Mouse (Mus musculus): Measurements from ENCODE around the gene Comp.

The Comp gene

DNA sequence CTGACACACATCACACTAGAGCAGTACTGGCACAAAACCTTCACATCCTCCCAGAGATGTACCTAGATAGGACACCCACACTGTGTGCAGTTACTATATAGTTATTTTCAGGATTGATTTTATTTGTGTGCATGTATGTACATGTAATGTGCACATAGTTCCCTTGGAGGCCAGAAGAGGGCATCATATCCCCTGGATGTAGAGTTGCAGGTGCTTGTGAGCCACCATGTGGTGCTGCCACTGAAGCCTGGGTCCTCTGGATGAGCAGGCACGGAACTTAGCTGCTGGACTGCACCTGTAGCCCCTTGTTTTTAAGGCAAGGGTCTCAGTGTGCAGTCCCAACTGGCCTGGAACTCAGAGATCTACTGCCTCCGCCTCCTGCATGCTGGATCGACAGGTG, 30.9 kb downstream of the Comp start:
- no peak for DNase-seq

DNA sequence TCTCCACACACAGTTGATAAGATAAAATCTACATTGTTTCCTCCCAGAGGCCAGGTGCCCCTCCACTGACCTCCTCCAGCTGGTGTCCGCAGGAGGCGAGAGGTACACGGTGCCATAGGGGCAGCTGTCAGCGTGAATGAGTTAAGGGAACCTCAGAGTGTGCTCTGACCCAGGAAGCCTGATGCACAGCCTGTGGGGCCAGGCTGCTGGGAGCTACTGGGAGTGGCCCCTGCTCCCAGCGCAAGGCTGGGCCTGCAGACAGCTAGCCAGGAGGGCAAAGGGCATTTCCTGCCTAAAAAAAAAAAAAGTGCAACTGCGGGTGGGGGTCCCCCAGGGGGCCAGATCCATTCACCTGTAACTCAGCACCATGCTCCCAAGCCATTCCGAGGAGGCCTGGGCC, 31.8 kb downstream of the Comp start:
- no peak for DNase-seq

DNA sequence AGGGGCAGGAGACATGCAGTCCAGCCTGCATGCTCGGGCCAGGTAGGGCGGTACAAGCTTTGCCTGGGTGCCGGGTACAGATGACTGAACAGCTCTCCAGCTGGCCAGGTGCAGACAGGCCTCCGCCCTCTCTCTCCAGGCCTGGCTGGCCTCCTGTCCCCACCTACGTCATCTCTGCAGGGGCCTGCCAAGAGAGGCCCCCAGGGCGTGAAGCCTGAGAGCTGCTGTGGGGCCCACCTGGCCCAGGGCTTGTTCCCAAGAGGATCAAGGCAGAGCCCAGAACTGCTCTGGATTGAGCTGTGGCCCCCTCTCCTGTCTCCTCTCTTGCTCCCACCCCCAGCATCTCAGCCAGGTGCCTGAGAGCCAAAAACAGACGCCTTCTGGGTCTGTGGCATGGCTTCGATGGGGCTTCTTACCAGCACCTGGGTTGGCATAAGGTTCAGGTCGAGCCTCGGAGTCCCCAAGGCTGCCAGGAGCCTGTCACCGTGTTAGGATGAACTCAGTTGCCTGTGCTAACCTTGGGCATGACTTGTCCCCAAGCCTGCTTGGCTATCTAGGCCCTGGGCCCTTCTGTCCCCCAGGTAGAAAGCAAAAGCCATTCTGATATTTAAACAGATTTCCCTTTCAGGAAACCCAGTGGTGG, 33.2 kb downstream of the Comp start:
- DNase-seq, result peak in 1 of 2 experiments; percentile 45

DNA sequence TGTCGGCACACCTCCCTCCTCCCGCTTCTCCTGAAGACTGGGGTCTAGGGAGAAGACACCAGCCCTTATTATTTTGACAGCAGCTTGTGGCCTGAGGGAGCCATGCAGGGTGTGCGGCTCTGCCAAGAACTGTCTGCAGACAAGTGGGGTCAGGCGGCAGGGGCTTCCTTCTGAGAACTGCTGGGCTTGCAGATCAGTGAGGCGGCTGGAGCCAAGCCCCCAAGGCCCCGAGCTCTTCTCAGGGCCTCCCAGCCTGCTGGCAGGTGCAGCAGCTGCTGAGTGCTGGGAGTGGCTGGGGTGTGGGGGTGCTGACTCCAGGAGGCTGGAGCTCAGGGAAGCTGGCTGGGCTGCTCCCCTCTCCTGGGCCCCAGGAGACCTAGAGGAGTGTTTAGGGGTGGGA, 34.9 kb downstream of the Comp start:
- DNase-seq, result peak in 1 of 2 experiments; percentile 55

DNA sequence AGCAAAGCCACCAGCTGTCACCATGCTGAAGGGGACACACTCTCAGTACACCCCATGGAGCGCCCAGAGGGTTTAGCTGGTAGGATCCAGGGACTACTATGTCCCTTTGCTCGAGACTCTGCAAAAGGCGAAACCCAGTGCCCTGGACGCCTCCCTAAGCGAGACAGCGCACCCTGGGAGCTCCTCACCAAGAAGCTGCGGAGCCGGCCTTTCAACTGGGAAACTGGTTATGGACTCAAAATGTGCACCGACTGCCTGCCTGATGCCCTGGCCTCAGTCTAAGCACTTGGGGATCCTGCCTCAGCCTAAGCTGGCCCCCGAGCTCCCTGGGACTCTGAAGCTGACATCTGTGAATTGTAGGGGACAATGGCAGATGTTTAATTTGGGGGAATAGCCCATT, 35.7 kb downstream of the Comp start:
- DNase-seq, result no peak

DNA sequence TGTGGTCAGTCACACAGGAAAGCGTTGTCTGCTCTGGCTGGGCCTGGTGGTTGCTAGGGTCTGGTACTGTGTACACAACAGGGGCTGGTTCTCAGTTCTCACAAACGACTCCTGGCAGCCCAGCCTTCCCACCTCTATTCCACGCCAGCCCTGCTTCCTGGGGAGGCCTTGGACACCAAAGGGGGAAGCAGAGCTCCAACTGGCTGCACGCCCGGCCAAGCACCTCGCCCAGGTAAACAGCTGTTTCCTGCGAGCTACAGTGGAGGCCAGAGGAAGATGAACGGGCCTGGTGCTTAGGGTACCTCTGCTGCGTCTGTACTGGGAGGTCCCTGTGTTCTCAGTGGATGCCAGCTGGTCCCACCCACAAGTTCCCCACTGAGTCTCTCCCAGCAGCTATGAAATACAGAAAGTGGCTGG, 36.1 kb downstream of the Comp start:
- peak; percentile 54 to 58 for DNase-seq

DNA sequence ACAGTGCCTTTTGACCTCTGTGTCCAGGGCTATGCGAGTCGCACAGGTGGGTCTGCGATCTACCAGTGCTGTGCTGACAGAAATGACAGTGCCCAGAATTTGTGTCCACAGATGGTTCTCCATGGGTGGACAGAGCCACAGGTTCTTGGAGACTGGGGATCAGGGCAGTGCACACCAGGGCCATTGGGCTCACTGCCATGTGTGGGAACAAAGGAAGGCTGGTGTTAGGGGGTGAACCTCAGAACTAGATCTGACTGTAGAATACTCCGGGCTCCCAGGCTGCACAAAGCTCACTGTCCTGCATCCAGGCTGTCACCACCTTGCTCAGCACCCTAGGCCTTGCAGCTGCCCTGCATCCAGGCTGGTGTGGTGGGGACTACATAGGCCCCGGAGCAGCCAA, 36.9 kb downstream of the Comp start:
- DNase-seq, result peak in 1 of 2 experiments; percentile 43

DNA sequence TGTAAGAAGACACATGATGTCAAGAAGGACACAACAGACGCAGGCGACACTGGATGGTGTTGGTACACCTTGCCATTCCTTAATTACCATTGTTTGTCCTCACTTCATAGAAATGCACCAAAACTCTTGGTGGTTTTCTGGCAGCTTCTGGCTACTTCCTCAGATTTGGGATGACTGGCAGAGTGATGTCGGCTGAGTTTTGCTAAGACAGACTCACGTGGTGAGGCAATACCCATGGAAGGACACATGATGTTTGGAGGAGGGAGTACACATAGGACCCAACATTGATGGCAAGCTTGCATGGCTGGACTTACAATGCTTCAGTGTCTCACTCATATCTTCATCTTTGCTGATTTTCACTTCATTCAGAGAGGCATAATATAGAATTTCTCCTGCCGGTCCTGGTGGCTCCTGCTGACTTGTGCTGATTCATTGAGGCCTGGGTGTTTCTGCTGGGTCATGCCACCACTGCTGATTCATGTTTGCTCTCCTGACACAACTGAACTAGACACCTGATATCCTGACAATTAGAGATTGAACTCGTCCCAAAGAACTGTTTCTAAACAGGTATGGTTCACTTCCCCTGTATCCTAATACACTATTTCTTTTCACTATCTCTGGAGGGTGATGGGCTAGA, 41.1 kb downstream of the Comp start:
- DNase-seq, result no peak

DNA sequence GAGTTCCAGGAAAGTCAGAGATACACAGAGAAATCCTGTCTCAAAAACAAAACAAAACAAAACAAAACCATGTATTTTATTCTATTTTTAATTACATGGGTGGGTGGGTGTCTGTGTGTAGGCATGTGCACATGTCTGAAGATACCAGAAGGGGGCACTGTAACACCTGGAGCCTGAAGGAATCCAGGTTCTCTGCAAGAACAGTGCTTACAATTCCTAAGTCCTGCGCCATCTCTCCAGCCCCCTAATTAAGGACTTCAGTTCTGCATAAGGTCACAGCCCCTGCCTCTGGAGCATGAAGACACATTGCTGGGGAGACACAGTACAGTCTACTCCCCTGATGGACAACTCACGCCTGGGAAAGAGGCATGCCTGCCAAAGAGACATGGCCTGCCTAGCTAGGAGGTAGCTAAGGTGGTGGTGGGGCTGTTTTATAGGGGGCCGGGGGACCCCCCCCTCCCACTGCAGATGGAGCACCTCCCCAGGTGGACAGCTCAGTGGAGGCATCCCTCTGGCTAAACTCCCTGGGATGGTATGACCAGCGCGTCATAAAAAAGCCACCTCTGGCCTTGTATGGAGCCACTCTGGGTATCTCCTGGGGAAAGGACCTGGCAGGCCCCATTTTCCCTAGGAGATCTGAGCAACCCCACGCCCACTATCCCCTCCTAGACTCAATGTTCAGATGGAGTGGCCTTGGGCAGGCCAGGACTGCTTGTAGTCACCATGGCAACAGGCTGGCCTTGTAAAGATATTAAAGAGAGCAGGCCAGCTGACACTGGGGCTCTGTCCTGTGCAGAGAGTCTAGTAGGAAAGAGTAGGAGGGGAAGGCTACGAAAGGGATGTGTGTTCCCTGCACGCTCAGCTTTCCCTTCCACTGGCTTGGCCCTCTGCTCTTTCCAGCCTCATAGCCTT, 42.4 kb downstream of the Comp start:
- DNase-seq, result no peak

DNA sequence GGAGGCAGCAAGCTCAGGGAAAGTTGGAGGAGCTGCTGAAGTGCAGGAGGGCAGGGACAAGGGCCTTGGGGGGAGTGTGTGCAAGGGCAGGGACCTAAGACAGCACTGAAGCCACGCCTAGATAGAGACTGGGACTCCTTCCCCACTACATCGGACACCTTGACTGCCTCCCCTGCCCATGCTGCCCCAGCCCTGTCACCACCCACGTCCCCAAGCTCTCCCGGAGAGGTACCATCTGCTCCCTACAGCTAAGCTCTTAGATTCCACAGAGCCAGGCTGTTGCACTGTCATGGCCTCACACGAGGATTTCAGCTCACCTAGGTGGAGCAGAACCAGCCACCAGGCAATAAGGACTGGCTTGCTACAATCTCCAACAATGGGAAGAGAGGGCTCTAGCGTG, 43.6 kb downstream of the Comp start:
- peak; percentile 64 for DNase-seq

DNA sequence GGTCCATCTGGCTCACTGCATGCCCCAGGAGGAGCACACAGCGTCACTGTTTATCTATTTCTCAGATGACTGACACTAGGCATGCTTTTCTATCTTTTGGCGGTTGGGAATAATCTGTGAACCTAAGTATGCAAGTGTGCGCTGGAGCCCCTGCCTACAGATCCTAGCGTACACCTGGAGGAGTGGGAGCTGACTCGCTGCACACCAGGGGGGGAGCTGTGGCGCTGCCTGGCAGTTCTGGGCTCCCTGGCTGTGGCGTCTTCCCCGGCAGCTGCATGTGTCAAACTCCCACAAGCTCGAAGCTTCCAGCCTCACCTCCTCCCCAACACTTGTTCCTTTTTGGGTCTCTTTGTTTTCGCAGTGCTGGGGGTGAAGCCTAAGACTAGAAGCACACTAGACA, 44.6 kb downstream of the Comp start:
- peak in 1 of 2 experiments; percentile 50 for DNase-seq

DNA sequence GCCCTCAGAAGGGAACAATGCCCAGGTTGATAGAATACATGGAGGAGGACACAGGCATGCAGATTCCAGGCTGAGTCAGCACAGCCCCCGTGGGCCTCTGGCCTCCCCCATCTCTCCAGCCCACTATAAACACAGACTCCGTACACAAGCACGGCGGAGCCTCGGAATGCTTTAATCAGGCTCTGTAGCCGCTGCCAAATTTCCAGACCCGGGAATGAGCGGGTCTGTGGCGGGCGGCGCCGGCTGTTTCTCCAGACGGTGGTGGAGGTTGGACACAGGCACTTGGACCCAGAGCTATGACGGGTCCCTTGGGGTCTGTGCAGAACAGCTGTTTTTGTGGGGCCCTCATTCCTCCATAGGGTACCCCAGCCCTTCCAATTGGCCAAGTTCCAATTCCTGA, 45.6 kb downstream of the Comp start:
- DNase-seq, result peak; percentile 48 to 56

DNA sequence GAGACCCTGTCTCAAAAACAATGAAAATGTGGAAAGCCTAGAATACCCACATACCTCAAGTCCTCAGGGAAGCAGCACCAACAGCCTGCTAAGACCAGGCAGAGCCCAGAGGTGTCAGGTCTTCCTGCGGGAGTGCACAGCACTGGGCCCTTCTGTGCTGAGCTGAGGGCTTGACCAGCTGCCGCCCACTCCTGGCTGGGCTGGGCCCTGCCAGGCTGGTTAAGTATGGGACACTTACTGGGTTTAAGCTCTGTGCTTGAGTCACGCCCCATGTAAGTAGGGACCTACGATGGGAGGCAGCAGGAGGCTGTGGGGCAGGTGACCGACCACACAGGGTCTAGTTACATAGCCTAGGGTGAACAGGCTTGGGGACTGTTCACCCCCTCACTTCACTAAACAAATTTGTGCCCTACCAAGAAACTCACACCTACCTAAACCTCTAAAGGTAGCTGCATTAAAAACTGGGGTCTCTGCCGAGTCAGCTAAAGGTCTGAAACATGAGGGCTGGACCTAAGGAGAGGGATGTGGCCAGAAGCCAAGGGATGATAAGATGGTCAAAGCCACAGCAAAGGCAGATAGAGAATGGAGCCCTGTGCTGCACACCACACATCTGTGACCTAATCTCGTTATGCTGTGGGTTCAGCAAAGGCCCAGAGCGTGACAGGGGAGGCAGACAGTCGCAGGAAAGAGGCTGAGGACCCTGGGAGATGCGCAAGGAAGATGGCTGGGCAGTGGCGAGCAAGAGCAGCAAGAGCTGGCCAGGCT, 46.7 kb downstream of the Comp start:
- DNase-seq, result no peak

DNA sequence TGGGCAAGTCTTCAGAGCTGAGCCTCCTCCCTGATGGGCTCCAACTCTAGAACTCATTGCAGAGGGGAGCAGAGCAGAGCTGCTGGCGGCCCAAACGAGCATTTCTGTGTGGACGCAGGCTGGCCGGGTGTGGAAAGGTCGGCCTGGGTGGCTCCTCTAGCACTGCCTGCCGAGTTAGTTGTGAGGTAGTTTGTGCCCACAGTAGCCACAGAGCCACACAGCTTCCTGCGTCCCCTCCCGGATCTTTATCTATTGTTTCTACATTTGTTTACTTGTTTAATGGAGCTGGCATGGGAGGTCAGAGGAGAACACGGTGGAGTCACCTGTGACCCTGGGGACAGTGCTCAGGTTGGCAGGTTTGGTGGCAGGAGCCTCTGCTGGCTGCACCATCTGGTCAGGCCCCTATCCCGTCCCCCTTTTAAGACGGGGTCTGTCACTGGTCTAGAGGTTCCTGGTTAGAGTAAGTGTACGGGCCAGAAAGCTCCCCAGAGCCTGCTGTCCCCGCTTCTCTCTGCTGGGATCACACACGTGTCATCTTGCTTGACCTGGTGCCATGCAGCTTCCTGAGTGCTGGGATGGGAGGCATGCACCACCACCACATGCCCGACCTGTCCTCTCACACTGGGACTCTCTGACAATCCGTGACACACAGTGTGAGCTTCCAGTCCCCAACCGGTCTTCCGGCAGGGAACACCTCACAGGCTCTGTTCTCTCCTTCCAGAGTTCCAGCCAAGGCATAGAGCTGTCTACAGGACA, 48.2 kb downstream of the Comp start:
- no peak for DNase-seq

DNA sequence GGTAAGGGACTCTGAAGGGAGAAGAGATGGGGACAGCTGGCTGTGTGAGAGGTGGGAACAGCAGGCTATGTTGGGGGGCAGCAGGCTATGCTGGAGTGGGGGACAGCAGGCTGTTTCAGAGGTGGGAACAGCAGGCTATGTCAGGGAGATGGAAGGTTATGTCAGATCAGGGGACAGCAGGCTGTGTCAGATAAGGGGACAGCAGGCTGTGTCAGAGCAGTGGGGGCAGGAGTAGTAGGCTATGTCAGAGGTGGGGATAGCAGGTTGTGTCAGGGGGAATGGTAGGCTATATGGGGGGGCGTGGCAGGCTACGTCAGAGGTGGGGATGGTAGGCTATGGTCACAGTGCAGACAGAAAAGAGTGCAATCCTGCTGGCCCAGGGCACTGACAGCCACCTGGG, 49.4 kb downstream of the Comp start:
- DNase-seq, result no peak

DNA sequence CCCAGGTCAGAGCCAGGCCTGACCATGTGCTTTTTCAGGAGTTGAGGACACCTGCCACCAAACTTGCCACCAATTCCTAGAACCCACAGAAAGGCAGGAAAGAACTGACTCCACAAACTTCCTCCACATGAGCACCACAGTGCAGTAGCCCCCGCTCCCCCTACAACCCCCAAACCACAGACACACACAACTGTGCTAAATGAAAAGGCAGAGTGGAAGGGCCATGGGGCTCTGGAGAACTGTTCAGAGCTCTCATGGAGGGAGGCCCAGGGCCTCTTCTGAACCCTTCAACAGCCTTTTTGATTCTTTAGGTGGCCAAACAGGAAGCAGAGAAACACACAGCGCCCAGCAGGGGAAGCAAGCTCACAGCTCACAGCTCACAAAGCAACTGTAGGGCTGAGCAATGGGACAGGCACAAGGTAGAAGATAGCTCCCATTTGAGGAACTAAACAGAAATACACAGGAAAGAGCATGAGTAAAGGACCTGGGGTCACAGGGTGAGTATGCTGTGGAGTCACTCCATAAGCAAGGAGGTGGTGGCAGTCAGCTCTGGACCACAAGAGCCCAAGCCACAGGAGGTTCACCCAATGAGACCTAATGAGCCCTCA, 53.0 kb downstream of the Comp start:
- DNase-seq, result no peak

DNA sequence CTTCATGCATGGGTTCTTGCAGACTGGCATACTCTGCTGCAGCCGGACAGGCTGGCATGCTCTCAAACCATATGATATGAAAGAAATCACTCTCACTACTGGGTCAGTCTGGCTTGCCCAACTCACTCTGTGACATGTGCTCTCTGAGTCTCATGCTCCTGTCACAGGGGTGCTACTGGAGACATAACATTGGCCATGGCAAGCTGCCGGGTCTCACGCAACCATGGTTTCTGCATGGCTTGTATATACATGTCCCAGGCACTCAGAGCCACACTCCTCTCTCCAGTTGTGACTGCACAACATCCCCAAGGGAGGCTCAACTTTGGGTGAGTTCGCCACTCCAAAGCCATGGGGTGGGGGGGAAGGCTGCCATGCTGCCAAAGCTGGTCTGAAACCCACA, 57.9 kb downstream of the Comp start:
- DNase-seq, result no peak

Measured in cerebellum, postnatal 36 days (tissue).